Mouse (Mus musculus): ENCODE measurements around the gene Egf.

GRCm38 (mm10) chr3:129680258-129680657, 74.9 kb downstream of the Egf start:
- TF ChIP-seq POLR2A (IDR thresholded peaks at IDR 0.05; ENCODE audit: borderline replicate concordance, control insufficient read depth, low read depth, low read length) (no peak), CTCF (IDR thresholded peaks at IDR 0.05; ENCODE audit: control insufficient read depth, insufficient read depth, low read length) (no peak)
